Mouse (Mus musculus) cerebellum, adult 11-12 months (tissue): ENCODE results near the gene Mrgpre.
A peak's percentile ranks its signal among the peaks of the same experiment; 100 is the strongest.

Source experiments
- DNase-seq: peaks from one replicate; pipeline ENCODE4 v3.0.0; 2022

The Mrgpre gene

DNA sequence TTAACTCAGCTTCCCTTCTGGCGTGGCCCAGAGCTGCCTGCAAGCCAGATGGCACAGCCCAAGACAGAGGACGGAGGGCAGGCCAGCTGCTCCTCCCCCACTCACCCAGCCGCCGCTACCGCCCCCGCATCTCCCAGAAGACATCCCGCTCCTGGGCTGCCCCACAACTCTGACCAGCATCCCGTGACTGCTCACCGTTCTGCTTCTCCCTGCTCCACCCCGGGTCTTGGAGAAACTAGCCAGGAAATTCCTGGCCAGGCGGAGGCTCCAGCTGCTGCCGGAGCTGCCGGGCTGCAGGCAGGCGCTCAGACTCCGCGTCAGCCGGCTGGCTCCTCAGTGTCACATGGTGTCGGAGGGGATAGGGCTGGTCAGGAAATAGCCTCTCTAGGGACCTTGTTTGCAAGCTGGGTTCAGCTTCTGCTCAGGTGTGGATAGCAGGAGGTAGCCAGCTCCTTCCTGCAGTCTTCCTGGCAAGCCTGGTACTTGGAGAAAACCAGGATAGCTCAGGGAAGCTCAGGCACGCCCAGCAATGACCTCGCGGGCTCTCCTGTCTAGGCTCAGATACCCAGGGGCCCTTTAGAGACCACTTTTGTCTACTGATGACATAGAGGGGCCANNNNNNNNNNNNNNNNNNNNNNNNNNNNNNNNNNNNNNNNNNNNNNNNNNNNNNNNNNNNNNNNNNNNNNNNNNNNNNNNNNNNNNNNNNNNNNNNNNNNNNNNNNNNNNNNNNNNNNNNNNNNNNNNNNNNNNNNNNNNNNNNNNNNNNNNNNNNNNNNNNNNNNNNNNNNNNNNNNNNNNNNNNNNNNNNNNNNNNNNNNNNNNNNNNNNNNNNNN, at the start of gene Mrgpre:
Gene Mrgpre, minus strand, starts transcription at position 505 of the 834 bp plus-strand sequence.
- DNase-seq: peak; percentile 53

DNA sequence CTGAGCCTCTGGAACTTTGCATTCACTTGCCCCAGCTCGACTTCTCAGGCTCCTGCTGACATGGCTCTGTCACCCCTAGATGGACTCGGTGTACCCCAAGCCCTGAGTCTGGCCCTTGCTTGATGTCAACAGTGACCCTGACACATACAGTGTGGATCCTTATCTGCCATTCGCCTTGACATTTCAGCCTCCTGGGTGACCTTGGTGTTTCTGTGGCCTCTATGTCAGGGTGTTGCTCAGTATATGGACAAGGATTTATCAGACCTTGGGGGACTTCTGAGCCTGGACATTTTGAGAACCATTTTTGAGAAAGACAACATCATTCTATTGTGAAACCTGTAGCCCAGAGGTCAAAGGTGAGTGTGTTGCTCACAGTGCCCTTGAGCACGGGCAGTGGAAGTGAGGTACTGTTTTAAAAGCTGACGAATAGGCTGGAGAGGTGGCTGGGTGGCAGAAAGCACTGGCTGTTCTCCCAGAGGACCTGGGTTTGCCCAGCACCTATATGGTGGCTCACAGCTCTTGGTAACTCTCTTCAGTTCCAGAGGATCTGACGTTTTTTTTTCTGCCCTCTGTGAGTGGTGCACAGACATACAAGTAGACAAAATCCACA, 49.4 kb upstream of the Mrgpre start:
- DNase-seq: no peak

DNA sequence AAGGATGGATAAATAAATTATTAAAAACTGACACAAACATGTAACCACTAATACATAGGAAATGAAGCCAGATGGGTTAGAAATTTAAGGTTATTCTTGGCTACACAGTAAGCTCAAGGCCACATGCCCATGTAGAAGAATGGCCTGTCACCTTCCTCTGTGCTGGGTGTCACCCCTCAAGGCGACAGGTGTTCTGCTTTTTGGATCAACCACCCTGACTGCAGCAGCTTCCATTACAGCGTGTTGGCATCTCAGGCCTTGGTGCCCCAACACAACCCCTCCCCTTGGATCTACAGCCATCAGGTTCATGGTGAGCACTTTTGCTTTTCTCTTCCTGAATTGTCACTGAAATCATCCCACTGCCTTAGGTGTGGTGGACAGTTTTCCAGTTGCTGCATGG, 48.3 kb upstream of the Mrgpre start:
- DNase-seq: no peak

DNA sequence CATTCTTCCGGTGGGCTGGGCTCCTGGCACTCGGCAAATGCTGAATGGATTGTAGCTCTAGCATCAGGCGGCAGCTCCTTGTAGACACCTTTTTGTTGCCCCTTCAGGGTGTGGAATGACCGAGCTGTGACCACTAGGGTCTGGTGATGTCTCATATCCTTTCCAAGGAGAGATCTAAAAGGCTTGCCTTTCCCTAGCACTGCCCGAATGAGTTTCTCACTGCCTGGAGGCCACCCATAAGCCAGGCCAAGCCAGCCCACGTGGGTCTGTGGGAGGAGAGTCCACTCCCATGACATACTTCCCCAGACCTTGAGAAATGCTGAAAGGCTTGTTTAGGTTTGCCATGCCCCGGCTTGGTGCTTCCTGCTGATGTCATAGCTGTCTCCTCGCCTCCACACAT, 47.9 kb upstream of the Mrgpre start:
- no peak for DNase-seq

DNA sequence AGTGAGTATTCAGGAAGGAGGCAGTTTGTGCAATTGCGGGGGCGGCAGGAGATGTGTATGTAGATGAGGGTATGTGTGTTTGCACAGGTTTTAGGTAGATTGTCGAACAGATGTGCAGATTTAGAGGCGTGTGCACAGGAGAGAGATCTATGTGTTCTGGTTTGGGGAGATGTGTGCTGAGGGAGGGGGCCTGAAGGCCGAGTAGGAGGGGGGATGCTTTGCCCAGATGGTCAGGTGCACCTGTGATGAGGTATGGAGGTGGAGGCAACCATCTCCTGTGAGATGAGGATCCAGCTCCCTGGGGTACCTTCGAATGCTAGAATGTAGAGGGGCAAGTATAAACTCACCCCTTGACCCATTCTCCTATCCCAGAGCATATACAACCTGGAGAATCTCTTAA, 46.1 kb upstream of the Mrgpre start:
- no peak for DNase-seq

DNA sequence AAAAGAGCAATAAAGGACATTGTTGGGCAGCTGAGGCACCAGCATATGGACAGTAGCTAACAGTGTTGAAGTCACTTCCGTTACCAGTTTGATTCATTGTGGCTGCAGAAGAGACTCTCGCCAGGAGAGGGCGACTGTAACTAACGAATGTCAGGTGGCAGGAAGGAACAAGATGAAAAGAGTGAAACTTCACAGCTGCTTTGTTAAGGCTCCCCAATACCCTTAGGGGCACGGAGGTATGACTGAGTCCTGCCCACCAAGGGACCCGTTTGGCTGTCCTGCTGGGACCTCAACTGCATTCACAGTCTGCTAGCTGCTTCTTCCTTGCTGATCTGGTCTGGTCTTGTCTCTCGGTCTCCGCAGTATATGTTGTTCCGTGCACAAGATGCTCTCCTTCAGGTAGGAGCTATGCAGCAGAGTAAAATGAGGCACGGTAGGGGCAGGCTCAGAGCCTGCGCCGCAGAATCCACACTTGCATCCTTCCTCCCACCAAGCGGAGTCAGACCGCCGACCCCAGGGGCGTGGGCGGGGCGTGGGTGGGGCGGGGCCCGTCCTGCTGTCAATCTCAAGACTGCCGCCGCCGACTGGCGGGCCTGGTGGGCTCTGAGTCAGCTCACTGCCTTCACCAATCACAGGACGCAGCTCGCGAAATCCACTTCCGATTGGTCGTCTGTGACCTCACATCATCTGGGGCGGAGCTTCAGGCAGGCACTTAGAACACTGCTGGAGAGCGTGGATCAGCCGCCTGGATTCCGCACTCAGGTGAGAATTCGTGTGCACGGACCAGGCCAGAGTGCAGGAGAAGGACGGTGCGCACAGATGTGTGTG, 45.4 kb upstream of the Mrgpre start:
- peak; percentile 96 for DNase-seq

DNA sequence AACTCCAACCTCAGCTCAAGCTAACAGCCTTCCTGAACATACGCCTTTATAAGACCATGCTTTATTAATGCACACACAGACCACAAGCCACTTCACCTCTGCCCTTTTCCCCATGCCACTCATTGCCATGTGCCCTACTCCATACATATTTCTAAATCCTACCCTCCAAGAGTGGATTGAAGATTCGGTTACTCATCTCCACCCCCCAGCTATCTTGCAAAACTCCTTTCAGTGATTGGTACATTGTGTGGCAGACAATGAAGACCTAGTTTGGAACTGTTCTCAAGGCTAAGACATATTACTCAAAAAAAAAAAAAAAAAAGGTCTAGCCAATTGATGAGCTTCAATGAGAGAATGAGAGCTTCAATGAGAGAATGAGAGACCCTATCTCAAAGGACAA, 42.7 kb upstream of the Mrgpre start:
- DNase-seq: no peak

DNA sequence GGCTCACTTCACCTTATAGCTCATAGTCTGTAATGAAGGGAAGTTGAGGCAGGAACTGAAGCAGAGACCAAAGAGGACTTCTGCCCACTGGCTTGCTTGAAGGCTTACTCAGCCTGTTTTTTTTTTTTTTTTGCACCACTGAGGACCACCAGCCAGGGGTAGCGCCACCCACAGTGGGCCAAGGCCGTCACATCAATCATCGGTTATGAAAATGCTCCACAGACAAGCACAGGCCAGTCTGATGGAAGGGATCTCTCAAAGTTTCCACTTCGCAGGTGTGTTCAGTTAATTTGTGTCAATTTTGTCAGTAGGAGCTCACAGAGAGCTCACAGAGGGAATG, 38.9 kb upstream of the Mrgpre start:
- DNase-seq: no peak

DNA sequence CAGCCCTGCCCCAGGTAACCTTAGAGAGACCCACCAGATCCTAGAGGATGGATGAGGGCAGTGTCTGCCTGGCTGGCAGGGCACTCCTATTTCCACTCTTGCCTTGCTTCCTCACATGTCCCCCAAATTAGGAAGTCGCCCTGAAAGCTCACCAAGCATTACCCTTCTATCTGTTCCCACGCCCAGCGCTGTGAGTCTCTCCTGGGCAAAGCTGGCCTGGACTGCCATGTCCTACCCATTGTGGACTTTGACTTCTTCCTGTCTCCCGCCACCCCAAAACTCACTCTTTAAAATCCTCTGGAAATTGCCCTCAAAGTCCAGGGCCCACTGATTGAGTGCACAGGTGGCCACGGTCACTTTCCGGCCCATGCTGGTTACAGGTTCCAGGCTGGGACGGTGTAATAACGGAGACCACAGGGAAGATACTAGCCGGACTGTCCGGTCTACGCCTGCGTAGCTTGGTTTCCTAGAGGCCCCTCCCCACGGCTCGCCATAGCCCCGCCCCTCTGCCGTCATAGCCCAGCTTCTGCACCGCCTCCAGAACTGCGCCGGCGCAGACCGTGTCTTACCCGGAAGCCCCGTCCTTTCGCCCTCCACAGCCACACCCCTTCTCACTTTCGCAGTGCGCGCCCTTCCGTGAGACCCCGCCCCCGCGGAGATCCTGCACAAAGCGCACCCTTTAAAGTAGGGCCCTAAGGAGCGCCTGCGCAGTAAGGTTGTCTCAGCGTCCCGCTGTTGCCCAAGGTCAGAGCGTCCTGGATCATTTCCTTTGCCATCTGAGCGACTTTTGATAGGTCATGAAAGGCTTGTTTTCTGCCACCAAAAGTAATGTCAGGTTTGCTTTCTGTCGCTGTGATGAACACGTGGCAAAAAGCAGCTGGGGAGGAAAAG, 38.3 kb upstream of the Mrgpre start, which contains the start of the genes Nadsyn1 and Dhcr7:
Gene Nadsyn1, minus strand, starts transcription at position 475 of the 891 bp plus-strand sequence.
Gene Dhcr7, plus strand, starts transcription at position 771 of the 891 bp plus-strand sequence.
- DNase-seq: peak; percentile 99

DNA sequence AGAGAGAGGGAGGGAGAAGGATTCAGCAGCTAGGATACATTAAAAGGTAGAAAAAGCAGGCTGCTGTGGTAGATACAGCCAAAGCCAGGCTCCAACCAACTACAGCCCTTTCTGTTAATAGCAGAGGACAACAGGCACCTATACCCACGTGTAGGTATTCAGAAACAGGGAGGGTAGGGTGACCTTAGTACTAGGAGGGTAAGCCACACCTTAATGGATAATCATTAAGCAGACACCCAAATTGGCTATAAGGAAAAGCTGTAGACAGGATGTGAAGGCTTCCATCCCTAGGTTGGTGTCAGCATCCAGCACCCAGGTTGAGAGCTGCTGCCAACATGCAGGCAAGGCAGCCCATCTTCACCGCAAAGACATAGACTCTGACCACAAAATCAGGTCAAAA, 36.9 kb upstream of the Mrgpre start:
- no peak for DNase-seq

DNA sequence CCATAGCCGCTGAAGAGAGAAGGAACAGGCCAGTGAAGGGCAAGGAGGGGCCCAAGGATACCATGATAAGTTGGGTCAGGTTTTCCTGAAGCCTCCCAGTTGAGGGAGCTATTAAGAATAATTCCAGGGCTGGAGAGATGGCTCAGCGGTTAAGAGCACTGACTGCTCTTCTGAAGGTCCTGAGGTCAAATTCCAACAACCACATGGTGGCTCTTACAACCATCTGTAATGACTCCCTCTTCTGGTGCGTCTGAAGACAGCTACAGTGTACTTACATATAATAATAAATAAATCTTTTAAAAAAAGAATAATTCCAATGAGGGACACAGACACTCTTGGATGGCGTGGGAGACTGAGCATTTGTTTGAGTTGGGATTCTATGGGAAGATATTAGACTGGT, 34.9 kb upstream of the Mrgpre start:
- no peak for DNase-seq

DNA sequence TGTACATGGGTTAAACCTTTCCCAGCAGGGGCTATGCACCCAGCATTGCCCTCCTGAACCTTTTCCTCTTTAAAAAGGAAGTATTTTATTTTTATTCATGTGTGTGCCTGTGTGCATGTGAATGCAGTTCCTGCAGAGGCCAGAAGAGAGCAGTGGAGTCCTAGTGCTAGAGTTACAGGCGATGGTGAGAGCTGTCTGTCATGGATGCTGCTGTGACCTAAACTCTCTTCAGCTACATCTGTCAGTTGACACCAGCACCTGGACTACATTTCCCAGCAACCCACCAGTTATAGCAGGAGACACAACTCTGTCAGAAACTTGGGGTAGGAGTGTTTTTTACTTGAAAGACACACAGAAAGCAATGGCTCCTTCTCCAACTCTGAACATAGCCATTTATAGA, 24.6 kb upstream of the Mrgpre start:
- DNase-seq: no peak

DNA sequence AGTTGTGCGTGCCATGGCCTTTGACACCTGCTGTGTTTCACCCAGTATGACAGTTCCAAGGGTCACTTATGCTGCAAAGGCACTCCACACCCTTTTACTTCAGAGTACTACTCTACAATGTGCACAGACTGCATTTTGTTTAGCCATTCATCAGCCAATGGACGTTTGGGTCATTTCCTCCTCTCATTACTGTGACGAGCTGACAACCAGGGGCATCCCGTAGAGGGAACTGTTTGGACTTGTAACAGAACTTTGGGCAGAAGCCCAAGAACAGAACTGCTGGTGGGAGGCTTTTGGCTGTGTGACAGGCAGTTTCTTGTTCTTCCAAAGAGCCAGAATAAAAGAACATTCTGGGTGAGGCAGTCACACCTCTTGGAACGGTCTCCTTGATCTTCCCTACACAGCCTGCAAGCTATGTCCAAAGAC, 20.9 kb upstream of the Mrgpre start:
- no peak for DNase-seq

DNA sequence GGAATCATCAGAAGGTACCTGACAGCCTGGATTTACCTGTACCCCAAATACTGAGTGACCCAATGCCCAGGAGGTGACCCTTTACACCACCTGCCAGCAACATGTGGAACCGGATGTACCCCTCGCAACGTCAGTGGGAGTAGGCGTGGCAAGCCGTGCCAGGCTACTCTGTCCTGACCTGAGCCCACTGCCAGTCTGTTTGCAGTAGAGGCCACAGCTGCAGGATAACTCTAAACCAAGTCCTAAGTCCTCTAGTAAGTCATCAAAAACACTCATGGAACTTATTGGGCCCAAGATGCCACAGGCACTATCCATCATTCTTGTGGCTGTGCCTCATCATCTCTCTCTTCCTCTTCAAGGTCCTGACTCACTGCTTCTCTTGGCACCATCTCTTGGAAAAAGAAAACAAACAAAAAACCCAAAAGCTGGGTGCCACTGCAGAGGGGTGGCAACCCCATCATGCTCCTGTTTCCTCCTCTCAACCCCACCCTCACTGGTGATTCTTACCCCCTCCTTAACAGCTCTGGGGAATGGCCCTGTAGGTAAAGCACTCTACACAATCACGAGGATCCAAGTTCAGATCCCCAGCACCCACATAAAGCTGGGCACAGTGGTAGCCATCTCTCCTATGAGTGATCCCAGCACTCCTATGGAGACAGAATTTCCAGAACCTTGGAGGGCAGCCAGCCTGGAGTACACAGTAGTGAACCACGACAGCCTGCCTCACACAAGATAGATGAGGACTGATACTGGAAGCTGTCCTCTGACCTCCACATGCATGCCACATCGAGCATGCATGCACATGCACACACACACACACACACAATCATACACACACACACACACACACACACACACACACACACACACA, 17.1 kb upstream of the Mrgpre start:
- DNase-seq: no peak

DNA sequence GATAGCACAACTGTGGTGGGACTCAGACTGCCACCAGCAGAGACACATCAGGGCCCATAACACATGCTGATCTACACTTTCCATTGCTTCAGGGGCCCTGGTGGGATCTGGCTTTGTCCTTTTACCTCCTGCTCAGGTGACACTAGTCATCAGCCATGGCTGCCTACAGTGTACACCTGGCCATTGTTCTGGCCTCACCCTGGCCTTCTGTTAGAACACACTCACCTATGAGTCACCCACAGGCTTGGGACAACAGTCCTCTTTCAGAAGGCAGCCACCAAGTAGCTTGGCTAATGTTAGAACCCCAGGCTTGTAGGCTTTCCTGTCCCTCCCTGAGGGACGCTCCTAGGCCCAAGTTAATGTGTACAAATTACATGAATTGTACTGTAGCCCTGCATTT, 16.5 kb upstream of the Mrgpre start:
- no peak for DNase-seq

DNA sequence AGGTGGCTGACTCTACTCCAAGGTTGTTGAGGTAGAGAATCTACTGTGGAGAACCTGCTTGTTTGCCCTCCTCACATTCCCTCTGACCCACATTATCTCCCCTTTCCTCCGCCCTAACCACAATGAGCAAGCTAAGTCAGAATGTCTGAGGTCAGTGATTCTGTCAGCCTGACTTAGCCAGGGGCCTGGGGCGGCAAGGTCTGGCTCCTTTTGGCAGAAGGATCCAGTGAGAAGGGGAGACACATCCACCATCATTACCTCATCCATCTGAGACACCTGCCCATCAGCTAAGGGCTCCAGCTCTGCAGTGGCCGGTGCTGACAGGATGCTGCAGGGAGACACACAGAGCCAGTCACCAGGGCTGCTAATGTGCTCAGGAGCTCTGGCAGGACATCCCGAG, 14.5 kb upstream of the Mrgpre start:
- DNase-seq: no peak

DNA sequence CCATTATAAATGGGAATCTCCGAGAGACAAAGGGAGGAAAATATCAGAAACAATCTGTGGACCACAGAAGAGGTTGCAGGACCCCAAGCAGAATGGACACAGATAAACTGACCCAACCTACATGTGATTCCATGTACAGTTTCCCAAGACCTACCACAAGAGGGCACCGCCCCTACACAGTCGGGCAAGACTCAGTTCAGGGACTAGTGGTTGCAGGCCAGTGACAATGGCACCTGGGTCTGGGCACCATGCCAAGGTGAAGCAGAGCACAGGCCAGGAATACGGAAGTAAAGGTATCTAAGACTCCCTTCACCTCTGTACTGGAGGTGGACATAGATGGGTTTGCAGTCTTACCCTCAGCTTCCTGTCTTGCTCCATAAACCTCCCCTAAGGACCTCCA, 8.8 kb upstream of the Mrgpre start:
- no peak for DNase-seq

DNA sequence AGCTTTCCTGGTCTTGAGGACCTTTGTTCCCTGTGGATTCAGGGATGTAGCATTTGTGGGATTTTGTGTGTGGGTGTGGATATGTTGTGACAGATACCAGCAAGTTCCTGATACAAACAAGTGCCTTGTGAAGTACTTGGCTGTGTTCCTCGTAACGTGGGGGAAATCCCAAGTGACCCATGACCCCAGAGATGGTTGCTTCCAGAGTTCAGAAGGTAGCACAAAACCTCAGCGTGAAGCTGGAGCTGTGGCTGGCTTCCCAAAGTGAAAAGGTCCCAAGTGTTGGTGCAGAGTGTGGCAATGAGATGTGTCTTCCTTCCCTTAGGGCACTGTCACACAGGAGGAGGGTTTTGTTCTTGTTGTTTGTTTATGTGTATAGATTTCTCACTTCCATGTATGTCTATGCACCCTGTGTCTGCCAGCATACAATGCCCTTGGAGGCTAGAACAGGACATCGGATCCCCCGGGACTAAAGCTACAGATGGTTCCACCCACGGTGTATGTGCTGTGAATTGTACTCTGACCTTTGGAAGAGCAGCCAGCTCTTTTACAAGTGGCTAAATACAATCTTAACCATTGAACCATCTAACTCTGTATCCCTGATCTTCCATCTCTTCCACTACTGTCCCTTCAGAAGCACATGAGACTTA, 8.2 kb upstream of the Mrgpre start:
- no peak for DNase-seq

DNA sequence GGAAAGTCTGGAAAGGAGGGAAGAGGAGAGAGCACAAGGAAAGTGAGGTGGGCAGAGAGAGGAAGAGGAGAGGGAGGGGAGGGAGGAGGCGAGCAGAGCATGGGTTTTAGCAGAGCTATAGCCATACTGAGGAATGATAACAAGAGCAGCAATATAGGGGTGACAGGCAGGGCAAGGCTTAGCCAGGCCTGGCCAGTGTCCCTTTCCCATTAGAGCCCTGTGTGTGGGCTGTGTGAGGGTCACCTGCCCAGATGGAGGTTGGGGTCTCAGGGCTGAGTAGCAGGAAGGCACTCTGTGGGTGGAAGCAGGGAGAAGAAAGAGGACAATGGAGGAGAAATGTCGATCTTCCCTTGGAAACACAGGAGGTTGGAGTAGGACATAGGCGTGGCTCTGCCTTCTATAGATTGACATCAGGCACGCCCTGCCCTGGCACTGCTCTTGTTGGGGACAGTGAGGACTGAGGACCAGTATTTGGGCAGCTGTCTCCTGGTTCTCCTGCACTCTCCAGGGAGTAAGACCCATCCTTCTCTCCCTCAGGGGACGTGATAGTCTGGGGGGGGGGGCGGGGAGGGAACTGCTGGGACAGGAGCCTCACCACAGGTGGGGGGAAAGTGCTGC, 813 bp downstream of the Mrgpre start:
- DNase-seq: no peak

DNA sequence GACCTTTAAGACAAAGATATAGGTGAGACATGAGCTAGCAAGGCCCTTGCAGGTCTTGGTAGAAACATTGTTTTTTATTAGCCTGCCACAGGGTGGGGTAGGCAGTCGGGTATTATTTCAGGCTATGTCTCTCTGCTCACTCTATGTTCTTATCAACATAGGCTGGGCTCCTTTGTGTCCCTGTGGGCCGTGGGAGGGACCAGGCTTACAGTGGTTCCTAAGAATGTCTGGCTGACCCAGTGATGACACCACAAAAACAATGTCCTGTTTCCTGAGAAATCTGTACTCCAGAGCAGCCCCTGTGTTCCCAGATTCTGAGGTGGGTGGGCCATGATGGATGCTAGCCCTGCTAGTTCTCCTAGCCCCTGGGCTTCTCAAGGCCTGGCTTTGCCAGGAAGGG, 6.9 kb downstream of the Mrgpre start:
- no peak for DNase-seq

DNA sequence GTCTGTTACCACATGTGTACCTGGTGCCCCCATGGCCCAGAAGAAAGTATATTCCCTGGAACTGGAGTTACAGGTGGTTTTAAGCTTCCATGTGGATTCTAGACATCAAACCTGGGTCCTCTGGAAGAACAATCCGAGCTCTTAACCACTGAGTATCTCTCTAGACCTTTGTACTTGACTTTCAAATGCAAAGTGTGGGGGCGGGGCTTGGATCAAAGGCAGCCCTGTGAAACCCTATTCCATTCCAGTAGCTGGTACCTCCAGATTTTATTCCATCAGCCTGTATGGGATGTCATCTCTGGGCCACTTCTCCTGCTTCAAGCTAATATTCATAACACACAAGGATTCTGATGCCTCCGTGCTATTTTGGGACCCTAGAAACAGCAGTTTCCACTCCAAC, 8.2 kb downstream of the Mrgpre start:
- no peak for DNase-seq
